Mouse (Mus musculus): ENCODE results near the gene Oosp1.

DNA sequence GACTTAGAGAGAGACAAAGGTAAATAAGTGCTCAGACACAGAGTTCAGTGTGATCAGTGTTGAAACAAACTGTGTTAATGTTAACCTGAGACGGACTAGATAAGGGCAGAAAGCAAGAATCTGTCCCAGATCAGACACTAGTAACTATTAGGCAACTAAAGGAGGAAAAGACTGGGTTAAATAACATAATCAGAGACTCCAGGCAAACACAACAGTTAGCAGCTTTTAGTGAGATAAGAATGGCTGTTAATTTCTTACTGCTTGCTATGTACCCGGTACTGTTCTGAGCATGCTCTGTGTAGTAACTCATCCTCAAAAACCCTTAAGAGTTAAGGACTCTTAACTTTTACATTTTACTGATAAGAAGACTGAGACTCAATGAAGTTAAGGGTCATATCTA is 35.0 kb upstream of the Oosp1 start:
- TF ChIP-seq POLR2A (IDR thresholded peaks at IDR 0.05; ENCODE audit: control insufficient read depth, low read depth, low read length) (no peak), CTCF (IDR thresholded peaks at IDR 0.05; ENCODE audit: control insufficient read depth, insufficient read depth, insufficient replicate concordance, low read depth, low read length) (no peak)
